Mouse (Mus musculus) CH12.LX (cell line): ENCODE data around the gene Mtg1.

Experiments
- BHLHE40 ChIP-seq: IDR thresholded peaks from 2 replicates; pipeline ENCODE4 v1.6.1; 2011; ENCODE audit warnings: mild to moderate bottlenecking, low read depth, low read length, improper control_type of control experiment
- CHD1 ChIP-seq: IDR thresholded peaks from 2 replicates; pipeline ENCODE4 v1.6.1; 2012; ENCODE audit warnings: low read depth, low read length, improper control_type of control experiment, inconsistent platforms
- CHD2 ChIP-seq: IDR thresholded peaks from 2 replicates; pipeline ENCODE4 v1.6.1; 2011; ENCODE audit warnings: low read length, improper control_type of control experiment
- CTCF ChIP-seq, 2 experiments: IDR thresholded peaks in 1 of 2; conservative IDR thresholded peaks in 1 of 2; 2 replicates each; pipeline ENCODE4 v1.5.1; 2011 to 2012; ENCODE audit warnings: low read depth in 2 of 2, low read length in 2 of 2, improper control_type of control experiment in 1 of 2, inconsistent platforms in 1 of 2, mild to moderate bottlenecking in 1 of 2, moderate library complexity in 1 of 2
- ELF1 ChIP-seq: IDR thresholded peaks from 2 replicates; pipeline ENCODE4 v1.6.1; 2014; ENCODE audit warnings: low read depth, mild to moderate bottlenecking, inconsistent platforms, low read length, improper control_type of control experiment
- EP300 ChIP-seq: IDR thresholded peaks from 2 replicates; pipeline ENCODE4 v1.6.1; 2011; ENCODE audit warnings: low read length, improper control_type of control experiment
- ETS1 ChIP-seq: conservative IDR thresholded peaks from 2 replicates; pipeline ENCODE4 v1.6.1; 2012; ENCODE audit warnings: low read depth, mild to moderate bottlenecking, inconsistent platforms, low read length, improper control_type of control experiment, moderate library complexity
- HCFC1 ChIP-seq: IDR thresholded peaks from 2 replicates; pipeline ENCODE4 v1.6.1; 2012; ENCODE audit warnings: low read depth, mild to moderate bottlenecking, inconsistent platforms, low read length, improper control_type of control experiment
- JUND ChIP-seq: conservative IDR thresholded peaks from 2 replicates; pipeline ENCODE4 v1.6.1; 2011; ENCODE audit warnings: low read depth, low read length, improper control_type of control experiment
- KAT2A ChIP-seq: IDR thresholded peaks from 2 replicates; pipeline ENCODE4 v1.6.1; 2012; ENCODE audit warnings: low read length, improper control_type of control experiment, inconsistent platforms; ENCODE audit not compliant: insufficient replicate concordance
- MAFK ChIP-seq: IDR thresholded peaks from 2 replicates; pipeline ENCODE4 v1.6.1; 2011; ENCODE audit warnings: low read length, improper control_type of control experiment; ENCODE audit not compliant: insufficient replicate concordance
- NRF1 ChIP-seq: IDR thresholded peaks from 2 replicates; pipeline ENCODE4 v1.6.1; 2014; ENCODE audit warnings: low read depth, mild to moderate bottlenecking, inconsistent platforms, low read length, improper control_type of control experiment, moderate library complexity
- POLR2A ChIP-seq: IDR thresholded peaks from 2 replicates; pipeline ENCODE4 v1.6.1; 2011; ENCODE audit warnings: low read depth, mild to moderate bottlenecking, improper control_type of control experiment, low read length
- USF2 ChIP-seq: conservative IDR thresholded peaks from 2 replicates; pipeline ENCODE4 v1.6.1; 2011; ENCODE audit warnings: low read depth, low read length, improper control_type of control experiment

DNA sequence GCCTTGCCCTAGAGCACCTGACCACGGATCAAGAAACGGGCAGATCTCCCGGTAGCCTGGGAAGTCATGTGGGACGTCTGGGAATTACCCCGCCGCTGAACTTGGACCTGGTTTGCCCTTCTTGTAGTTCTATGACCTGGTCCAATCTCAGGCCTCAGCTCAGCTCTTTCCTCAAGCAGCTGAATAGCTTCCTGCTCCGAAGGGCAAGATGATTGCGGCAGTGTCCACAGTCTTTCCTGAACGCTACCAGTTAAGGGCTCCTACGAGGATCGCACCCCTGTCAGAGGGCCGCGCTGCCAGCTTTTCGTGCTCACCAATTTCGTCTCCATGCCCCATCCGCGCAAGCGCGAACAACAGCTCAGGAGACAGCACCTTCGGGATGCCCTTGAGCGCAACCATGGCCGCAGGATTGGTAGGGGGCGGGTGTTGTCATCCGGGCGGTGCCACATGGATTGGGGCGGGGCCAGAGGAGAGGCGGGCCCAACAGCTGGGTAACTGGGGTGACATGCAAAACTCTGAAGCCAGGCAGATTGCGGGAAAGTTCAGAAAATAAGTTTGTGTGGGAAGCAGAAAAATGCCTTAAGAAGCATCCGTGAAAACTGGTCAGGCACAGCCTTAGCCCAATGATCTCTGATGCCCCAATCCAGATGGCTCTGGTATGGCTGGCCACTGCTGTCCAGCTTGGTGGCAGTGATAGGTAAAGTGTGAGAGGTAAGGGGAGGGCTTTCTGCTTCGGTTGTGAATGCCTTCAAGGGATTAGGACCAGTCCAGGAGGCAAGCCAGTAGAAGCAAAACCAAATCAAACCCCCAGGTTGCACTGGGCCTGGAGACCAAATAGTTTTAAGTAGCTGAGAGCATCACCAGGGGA is 35.1 kb upstream of the Mtg1 start, which contains the start of gene Fuom:
- TF ChIP-seq KAT2A = no peak
- no peak for TF ChIP-seq JUND
- TF ChIP-seq HCFC1 = no peak
- no peak for TF ChIP-seq CTCF (conservative IDR thresholded peaks at IDR 0.05 in 1 of 2, IDR thresholded peaks at IDR 0.05 in 1 of 2; ENCODE audit: low read depth in 2 of 2, low read length in 2 of 2)
- no peak for TF ChIP-seq MAFK
- TF ChIP-seq CHD2 = no peak
- no peak for TF ChIP-seq POLR2A
- TF ChIP-seq EP300 = no peak
- TF ChIP-seq BHLHE40 = no peak
- TF ChIP-seq NRF1 = 0 out of 2 replicates have a peak, but pooled peaks have one; percentile 18
- TF ChIP-seq CHD1 = no peak
- TF ChIP-seq USF2 = no peak
- no peak for TF ChIP-seq ETS1
- no peak for TF ChIP-seq ELF1
